Mouse (Mus musculus) lung, postnatal 14 days (tissue): ENCODE data around the gene Il1f6.
"Not testable (repeated sequence)": the region's sequence is repeated elsewhere in the genome, so short reads cannot be mapped to it uniquely, and the experiment has no call there.

Experiments
- DNase-seq: peaks from one replicate; pipeline ENCODE4 v3.0.0; 2021

Gene Il1f6

DNA sequence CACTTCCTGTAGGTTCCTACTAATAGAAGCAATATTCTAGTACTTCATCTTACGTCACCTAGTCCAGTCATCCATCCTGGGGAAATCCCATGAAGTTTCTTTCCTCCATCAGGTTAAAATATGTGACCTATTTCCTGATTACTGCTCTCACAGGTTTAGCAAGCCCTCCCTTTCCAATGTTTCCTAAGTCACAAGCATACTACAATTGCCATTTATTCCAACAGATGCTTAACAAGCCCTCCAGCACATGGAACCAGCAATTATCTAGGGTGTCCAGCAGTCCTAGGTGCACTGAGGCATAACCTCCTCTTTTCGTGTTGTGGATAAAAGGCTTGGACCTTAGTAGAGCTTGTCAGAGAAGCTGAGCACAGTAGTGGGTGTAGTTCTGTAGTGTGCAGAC is at the start of gene Il1f6:
Gene Il1f6 (plus strand): TSS at position 301 of the 400 bp plus-strand sequence.
- DNase-seq: no peak

DNA sequence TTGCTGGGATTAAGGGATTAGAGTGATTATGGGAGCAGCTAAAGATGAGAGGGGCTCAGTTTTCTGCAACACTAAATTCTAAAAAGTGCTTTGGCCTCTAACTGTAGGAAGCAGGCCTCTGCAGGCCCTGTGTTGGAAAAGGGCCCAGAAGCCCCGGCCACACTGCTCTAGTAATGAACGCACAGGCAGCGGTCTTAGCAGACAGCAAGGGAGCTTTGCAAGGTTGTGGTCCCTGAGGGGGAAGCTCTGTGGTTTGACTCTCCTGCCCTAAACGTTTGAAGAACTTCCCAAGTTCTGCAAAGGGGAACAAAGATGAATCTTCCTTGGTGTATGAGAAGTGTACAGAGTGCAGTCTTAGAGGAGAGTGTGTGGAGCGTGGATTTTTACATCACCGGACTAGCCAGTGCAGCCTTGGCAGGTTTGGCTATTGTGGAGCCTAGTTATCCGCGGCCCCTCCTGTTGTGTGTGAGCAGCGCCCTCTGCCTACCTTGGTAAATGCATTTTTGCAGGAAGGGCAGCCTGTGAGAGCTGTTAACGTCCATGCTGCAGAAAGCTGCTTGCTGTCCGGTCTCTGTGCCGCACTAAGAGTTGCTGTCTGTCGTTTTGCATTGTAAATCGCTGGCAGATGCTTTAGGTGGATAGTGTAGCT is 33.4 kb upstream of the Il1f6 start:
- DNase-seq: peak; percentile 10

DNA sequence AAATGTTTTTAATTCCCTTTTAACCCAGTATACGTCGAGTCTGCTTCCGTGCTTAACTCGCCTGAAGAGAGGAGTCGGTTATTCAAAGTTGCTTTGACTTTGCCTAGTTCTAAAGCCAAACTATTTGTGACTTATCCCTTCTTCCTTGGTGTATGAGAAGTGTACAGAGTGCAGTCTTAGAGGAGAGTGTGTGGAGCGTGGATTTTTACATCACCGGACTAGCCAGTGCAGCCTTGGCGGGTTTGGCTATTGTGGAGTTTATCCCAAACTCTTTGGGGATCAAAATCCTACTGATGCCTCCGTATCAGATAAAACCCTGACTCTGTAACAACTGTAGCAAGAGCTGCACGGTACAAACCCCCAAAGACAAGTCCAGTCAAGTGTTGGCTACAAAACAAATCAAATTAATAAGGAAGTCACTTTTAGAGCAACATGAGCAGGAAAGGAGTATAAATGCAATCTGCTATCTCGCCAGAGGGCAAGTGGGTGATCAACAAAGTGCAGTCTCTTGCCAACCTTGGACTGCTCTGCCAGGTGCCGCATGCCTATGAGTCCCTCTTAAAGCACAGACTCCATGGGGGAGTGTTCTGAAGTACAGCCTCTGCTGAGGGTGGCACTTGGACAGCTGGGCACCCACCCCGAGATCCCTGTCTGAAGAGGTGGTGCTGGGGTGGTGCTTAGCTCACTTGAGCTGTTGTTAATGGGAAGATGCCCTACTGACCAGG is 32.6 kb upstream of the Il1f6 start:
- DNase-seq: not testable (repeated sequence)

DNA sequence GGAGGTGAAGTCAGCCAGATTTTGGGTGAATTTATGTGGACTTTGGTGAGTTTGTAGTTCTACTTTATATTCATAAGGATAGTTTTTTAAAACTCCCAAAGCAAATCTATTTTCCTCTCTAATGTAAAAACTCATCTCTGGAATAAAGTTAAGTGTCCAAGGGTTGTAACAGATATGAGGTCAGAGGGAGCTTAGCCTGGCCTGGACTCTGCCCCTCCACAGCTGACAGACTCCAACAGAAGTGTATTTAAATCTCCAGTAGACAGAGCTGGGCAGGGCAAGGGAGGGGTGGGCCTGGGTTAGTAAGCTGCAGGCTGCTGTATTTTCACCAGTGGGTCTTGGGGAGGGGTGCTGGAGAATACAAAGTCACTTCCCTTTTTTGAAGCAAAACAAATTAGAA is 31.1 kb upstream of the Il1f6 start:
- DNase-seq: not testable (repeated sequence)

DNA sequence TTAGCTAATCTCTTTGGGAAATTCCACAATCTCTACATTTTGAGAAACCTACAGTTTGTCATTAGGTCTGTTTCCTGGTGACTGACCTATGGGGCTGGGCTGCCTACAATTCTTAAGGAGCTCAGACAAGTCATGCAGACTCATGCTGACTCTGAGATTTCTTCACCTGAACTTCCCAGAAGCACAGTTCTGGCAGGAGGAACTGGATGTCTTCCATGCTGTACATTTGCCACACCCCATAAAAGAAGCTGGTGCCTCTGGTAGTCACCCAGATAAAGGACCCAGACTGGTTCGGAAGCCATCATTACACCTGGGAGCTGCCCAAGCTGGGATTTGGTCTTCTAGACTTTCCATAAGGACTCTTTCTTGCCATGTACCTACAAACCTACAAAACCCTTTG is 29.0 kb upstream of the Il1f6 start, which contains the start of gene Il1f9:
Gene Il1f9 (plus strand): TSS at position 301 of the 400 bp plus-strand sequence.
- DNase-seq: no peak

DNA sequence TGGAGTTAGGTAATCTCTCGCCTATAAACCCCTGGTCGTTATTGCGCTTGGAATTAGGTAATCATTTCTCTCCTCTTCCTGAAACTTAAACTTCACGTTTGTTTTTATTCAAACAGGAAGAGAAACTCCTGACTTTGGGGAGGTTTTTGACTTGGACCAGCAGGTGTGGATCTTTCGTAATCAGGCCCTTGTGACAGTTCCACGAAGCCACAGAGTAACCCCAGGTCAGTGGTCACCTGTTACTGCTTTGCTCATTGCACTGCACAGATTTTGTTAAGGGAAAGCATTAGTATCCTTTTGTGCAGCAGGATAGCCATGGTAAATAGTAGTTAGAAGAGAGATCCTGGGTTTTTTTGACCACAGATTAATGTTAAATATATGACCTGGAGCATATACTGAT is 27.6 kb upstream of the Il1f6 start:
- DNase-seq: no peak

DNA sequence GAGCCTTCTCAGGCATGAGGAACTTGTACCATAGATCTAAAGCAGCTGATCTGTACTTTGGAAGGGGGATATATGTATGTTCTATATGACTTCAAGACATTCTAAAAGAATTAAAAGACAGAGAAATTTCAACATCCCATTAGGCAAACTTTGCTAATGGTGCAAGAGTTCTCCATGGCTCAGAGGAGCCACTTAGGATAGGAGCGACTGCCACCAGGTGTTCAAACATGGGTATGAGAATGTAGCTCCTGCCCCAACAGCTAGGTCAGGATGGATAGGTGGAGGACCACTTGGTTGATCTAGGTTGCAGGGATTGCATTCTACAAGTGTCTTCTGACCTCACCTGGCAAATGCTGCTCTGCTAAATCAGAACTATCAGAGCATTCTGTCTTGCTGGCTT is 27.0 kb upstream of the Il1f6 start:
- DNase-seq: no peak

DNA sequence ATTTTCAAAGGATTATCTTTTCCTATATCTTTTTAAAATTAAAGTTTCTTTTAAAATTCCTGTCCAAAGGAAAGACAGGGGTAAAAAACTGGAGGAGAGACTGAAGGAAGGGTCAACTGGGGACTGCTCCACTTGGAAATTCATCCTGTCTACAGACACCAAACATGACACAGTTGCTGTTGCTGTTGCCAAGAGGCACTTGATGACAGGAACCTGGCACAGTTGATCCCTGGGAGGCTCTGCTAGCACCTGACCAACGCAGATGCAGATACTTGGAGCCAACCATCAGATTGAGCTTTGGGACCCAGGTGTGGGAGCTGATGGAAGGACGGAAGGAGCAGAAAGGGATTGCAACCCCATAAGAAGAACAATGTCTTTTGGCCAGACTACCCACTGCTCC is 12.0 kb downstream of the Il1f6 start:
- DNase-seq: no peak

DNA sequence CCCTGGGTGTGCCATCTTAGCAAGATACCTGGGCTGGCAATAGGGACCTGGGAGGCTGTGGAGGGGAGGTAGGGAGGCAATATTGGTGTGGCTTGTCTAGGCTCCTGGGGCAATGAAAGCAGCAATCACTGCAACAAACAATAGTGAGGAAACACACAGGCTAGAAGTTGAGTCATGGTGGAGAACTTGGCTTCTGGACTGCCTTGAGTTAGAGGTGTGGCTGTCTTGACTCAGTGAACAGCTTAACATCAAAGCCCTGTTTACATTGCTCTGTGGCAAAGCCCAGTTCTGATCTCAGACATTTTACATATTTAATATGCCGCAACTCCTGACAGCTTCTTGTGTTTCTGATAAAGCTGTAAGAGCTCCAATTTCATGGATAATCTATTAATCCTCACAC is 52.3 kb downstream of the Il1f6 start:
- no peak for DNase-seq

DNA sequence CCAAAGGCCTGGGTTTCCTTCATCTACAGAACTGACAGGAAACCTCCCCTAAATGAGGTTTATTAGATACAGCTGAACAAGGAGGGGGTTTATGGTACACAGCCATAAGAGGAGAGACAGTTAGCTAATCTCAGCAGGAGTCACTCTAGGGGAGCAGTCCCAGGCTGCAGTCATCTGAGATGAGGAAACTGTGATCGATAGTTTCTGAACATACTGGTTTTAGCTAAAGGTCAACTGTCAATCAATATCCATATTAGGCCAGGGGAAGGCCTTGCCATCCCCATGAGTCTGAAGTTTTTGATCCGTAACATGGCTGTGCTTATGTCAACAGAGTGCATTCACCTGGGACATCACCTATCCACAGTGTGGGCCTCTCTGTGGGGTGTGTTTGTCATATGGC is 58.4 kb downstream of the Il1f6 start:
- no peak for DNase-seq

DNA sequence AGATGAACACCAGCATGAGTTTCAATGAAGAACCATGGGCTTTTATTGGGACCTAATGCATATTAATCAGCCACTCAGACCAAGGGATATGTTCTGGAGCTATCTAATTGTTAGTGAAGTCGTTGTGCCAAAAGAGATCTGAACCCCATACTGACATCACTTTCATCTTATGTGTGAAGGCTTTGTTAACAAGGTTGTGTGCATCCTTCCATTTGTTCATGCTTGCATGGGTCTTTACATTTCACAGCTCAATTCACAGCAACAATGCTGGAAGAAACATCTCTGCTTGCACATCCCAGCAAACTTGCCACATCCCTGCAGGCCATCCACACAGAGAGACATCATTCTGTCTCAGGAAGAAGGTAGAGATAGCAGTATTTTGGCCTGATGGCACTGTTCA is 59.9 kb downstream of the Il1f6 start:
- no peak for DNase-seq
